Mouse (Mus musculus): Measurements from ENCODE around the gene Hist1h2bh. TPM values are rescaled to one million over a fixed set of nuclear protein-coding genes. Genes with fewer than 3 reads are reported as not detected.

Hist1h2bh gene
- polyA plus RNA-seq, 2 experiments = 1.4 to 6.7 TPM

DNA sequence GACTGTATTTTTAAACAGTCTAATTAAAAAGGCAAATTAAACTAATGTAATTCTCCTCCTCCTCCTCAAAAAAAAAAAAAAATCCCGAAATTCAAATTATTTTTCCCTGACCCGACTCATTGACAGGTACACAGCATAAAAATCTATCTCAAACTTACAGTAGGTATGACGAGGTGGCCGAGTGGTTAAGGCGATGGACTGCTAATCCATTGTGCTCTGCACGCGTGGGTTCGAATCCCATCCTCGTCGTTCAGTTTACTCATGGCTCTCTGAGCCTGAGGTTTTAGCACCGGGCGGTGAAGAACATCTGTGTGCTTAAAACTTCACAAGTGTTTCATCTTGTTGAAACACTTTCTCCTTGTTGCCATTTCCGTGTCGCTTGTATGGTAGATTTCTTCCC is 21.5 kb downstream of the Hist1h2bh start:
- WGBS (ENCODE audit: insufficient replicate concordance) = under 1% methylated on average over 14 of the region's 14 CpGs
- peak overlapping the region; percentile 13; the same call in 1 of the 2 replicates for H3K9ac ChIP-seq (replicated peaks)
- peaks cover 12 to 27% of the 10 kb centered on the region in 2 experiments for H3K4me1 ChIP-seq (replicated peaks; ENCODE audit: control insufficient read depth in 2 of 2, insufficient read depth in 2 of 2, low read length in 1 of 2)
- no peaks in the 10 kb centered on the region for H3K9me3 ChIP-seq (ENCODE audit: control insufficient read depth, low read length)
- peak overlapping the region in 1 of 2 experiments; percentile 39; a peak in 2 of 4 replicates for H3K4me3 ChIP-seq (ENCODE audit: insufficient read depth in 1 of 2, low read depth in 2 of 2, low read length in 2 of 2)
- H3K36me3 ChIP-seq (replicated peaks; ENCODE audit: control insufficient read depth, insufficient read depth, low read depth) = no peaks in the 10 kb centered on the region
- H3K27ac ChIP-seq = no peak overlapping the region
- peak overlapping the region; percentile 71 for H3K4me2 ChIP-seq (ENCODE audit: low read depth)
- peak in 2 of 3 experiments; percentile 69 to 70 for DNase-seq (ENCODE audit: low read depth in 3 of 3, low spot score in 3 of 3)
- peak; percentile 34; the same call in 1 of the 2 replicates for ATAC-seq (ENCODE audit: insufficient read depth)
- TF ChIP-seq CTCF (IDR thresholded peaks at IDR 0.05; ENCODE audit: low read depth) (no peak), EP300 (IDR thresholded peaks at IDR 0.05; ENCODE audit: low read depth) (no peak)
- no peaks in the 10 kb centered on the region for H3K27me3 ChIP-seq (ENCODE audit: control insufficient read depth, insufficient read depth, low read length)

DNA sequence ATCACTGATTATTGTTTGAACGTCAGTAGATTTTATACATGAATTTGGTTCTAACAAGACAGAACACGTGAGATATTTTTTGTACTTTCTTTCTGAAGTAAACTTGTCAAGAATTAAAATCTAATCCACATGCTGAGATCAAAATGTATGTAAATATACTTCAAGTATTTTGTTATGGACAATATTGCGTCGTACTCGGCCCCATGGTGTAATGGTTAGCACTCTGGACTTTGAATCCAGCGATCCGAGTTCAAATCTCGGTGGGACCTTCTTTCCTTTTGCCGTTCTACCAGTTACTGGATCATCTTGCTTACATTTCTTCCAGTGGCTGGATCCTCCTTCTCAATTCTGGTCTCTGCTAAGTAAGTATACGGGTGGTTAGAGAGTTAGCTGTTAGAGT is 23.8 kb downstream of the Hist1h2bh start:
- peak; percentile 54 for ATAC-seq (ENCODE audit: insufficient read depth)
- Histone ChIP-seq H3K27ac (peak overlapping the region; percentile 77), H3K4me3 (ENCODE audit: insufficient read depth in 1 of 2, low read depth in 2 of 2, low read length in 2 of 2) (peak overlapping the region; percentile 45 to 64), H3K9me3 (ENCODE audit: control insufficient read depth, low read length) (no peaks in the 10 kb centered on the region), H3K9ac (replicated peaks) (peak overlapping the region; percentile 42), H3K4me1 (replicated peaks; ENCODE audit: control insufficient read depth in 2 of 2, insufficient read depth in 2 of 2, low read length in 1 of 2) (peaks cover 7 to 19% of the 10 kb centered on the region in 2 experiments), H3K27me3 (ENCODE audit: control insufficient read depth, insufficient read depth, low read length) (no peaks in the 10 kb centered on the region), H3K36me3 (replicated peaks; ENCODE audit: control insufficient read depth, insufficient read depth, low read depth) (no peaks in the 10 kb centered on the region), H3K4me2 (ENCODE audit: low read depth) (peak overlapping the region; percentile 99)
- under 1% methylated on average over 10 of the region's 10 CpGs for WGBS (ENCODE audit: insufficient replicate concordance)
- DNase-seq (ENCODE audit: low read depth in 3 of 3, low spot score in 3 of 3) = peak in 2 of 3 experiments; percentile 73 to 78
- TF ChIP-seq CTCF (IDR thresholded peaks at IDR 0.05; ENCODE audit: low read depth) = no peak
- peak; percentile 26; the same call in 1 of the 2 replicates for TF ChIP-seq EP300 (IDR thresholded peaks at IDR 0.05; ENCODE audit: low read depth)

DNA sequence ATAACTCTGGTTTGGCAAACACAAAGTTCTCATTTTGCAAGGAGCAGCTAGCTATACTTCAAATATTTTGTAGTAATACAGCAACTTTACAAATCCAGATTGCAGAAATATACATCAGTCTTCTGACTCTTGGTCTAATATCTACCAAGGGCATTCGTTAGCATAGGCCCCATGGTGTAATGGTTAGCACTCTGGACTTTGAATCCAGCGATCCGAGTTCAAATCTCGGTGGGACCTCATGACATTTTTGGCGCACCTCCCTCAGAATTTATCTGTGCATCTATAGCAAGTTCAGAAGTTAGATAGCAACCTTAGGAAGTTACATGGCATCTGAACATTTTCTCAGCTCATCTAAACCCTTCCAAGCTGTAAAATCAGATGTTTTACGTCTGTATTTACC is 24.3 kb downstream of the Hist1h2bh start:
- TF ChIP-seq CTCF (IDR thresholded peaks at IDR 0.05; ENCODE audit: low read depth) (no peak), EP300 (IDR thresholded peaks at IDR 0.05; ENCODE audit: low read depth) (no peak)
- Histone ChIP-seq H3K4me2 (ENCODE audit: low read depth) (peak overlapping the region; percentile 99), H3K27me3 (ENCODE audit: control insufficient read depth, insufficient read depth, low read length) (no peaks in the 10 kb centered on the region), H3K27ac (peak overlapping the region; percentile 77), H3K9ac (replicated peaks) (peak overlapping the region; percentile 49), H3K4me1 (replicated peaks; ENCODE audit: control insufficient read depth in 2 of 2, insufficient read depth in 2 of 2, low read length in 1 of 2) (peaks cover 7 to 19% of the 10 kb centered on the region in 2 experiments), H3K9me3 (ENCODE audit: control insufficient read depth, low read length) (no peaks in the 10 kb centered on the region), H3K36me3 (replicated peaks; ENCODE audit: control insufficient read depth, insufficient read depth, low read depth) (no peaks in the 10 kb centered on the region), H3K4me3 (ENCODE audit: insufficient read depth in 1 of 2, low read depth in 2 of 2, low read length in 2 of 2) (peak overlapping the region; percentile 45 to 64; a peak in 3 of 4 replicates)
- peak; percentile 73 to 83 (median 75) for DNase-seq (ENCODE audit: low read depth in 3 of 3, low spot score in 3 of 3)
- 0% methylated on average over 6 of the region's 6 CpGs for WGBS (ENCODE audit: insufficient replicate concordance)
- ATAC-seq (ENCODE audit: insufficient read depth) = peak; percentile 66

DNA sequence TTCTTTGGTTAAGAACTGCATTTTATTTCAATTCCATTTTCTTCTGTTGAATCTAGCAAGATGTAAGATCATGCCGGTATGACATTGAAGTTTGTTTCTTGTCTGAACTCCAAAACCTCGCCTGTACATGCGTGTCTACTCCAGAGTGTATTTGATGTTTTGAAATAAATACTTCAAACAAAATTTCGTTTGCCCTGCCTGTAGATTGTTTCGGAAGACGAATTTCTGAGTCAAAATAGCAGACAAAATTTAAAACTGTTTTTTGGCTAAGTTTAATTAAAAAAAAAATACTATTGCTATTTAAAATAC is 24.9 kb downstream of the Hist1h2bh start:
- peak overlapping the region; percentile 49 for H3K9ac ChIP-seq (replicated peaks)
- WGBS (ENCODE audit: insufficient replicate concordance) = 0% methylated on average over 6 of the region's 6 CpGs
- peak overlapping the region; percentile 60 to 64 for H3K4me3 ChIP-seq (ENCODE audit: insufficient read depth in 1 of 2, low read depth in 2 of 2, low read length in 2 of 2)
- H3K9me3 ChIP-seq (ENCODE audit: control insufficient read depth, low read length) = no peaks in the 10 kb centered on the region
- DNase-seq (ENCODE audit: low read depth in 3 of 3, low spot score in 3 of 3) = no peak
- no peak for TF ChIP-seq CTCF (IDR thresholded peaks at IDR 0.05; ENCODE audit: low read depth)
- no peak for TF ChIP-seq EP300 (IDR thresholded peaks at IDR 0.05; ENCODE audit: low read depth)
- peaks cover 7 to 19% of the 10 kb centered on the region in 2 experiments for H3K4me1 ChIP-seq (replicated peaks; ENCODE audit: control insufficient read depth in 2 of 2, insufficient read depth in 2 of 2, low read length in 1 of 2)
- no peaks in the 10 kb centered on the region for H3K36me3 ChIP-seq (replicated peaks; ENCODE audit: control insufficient read depth, insufficient read depth, low read depth)
- H3K27me3 ChIP-seq (ENCODE audit: control insufficient read depth, insufficient read depth, low read length) = no peaks in the 10 kb centered on the region
- ATAC-seq (ENCODE audit: insufficient read depth) = no peak
- peak overlapping the region; percentile 57 for H3K27ac ChIP-seq
- H3K4me2 ChIP-seq (ENCODE audit: low read depth) = peak overlapping the region; percentile 99

GRCm38 (mm10) chr13:23517603-23518294 is 25.4 kb downstream of the Hist1h2bh start:
- DNase-seq (ENCODE audit: low read depth in 3 of 3, low spot score in 3 of 3) = peak; percentile 81 to 86 (median 85)
- Histone ChIP-seq H3K27ac (peak overlapping the region; percentile 82), H3K9ac (replicated peaks) (peak overlapping the region; percentile 72), H3K9me3 (ENCODE audit: control insufficient read depth, low read length) (no peaks in the 10 kb centered on the region), H3K27me3 (ENCODE audit: control insufficient read depth, insufficient read depth, low read length) (no peaks in the 10 kb centered on the region), H3K4me1 (replicated peaks; ENCODE audit: control insufficient read depth in 2 of 2, insufficient read depth in 2 of 2, low read length in 1 of 2) (peaks cover 7 to 19% of the 10 kb centered on the region in 2 experiments), H3K4me3 (ENCODE audit: insufficient read depth in 1 of 2, low read depth in 2 of 2, low read length in 2 of 2) (peak overlapping the region; percentile 64 to 76), H3K4me2 (ENCODE audit: low read depth) (peak overlapping the region; percentile 99), H3K36me3 (replicated peaks; ENCODE audit: control insufficient read depth, insufficient read depth, low read depth) (no peaks in the 10 kb centered on the region)
- under 1% methylated on average over 27 of the region's 27 CpGs for WGBS (ENCODE audit: insufficient replicate concordance)
- peak; percentile 83 for ATAC-seq (ENCODE audit: insufficient read depth)
- TF ChIP-seq EP300 (IDR thresholded peaks at IDR 0.05; ENCODE audit: low read depth) = peak; percentile 29; the same call in 1 of the 2 replicates
- TF ChIP-seq CTCF (IDR thresholded peaks at IDR 0.05; ENCODE audit: low read depth) = no peak
